Mouse (Mus musculus) cerebellum, adult 9-10 months (tissue): Measurements from ENCODE around the gene 4930550C14Rik.

ENCODE experiments used
- DNase-seq: peaks from one replicate; pipeline ENCODE4 v3.0.0; 2022

4930550C14Rik gene

GRCm38 (mm10) chr9:53402291-53402711, at the start of gene 4930550C14Rik:
Gene 4930550C14Rik, plus strand, starts transcription at chr9:53402325.
- DNase-seq: no peak

GRCm38 (mm10) chr9:53353161-53353560, 49.0 kb upstream of the 4930550C14Rik start:
- DNase-seq: peak; percentile 71

GRCm38 (mm10) chr9:53356219-53357155, 45.6 kb upstream of the 4930550C14Rik start:
- no peak for DNase-seq

- no peak for DNase-seq
These were observed 30.8 kb upstream of the 4930550C14Rik start for GRCm38 (mm10) chr9:53371339-53371738.

GRCm38 (mm10) chr9:53375907-53376306, 26.2 kb upstream of the 4930550C14Rik start:
- no peak for DNase-seq

GRCm38 (mm10) chr9:53376820-53377219, 25.3 kb upstream of the 4930550C14Rik start:
- DNase-seq: no peak

- DNase-seq: no peak
These were observed 24.5 kb upstream of the 4930550C14Rik start for GRCm38 (mm10) chr9:53377597-53377996.

- no peak for DNase-seq
These were observed 24.0 kb upstream of the 4930550C14Rik start for GRCm38 (mm10) chr9:53378171-53378570.

- no peak for DNase-seq
These were observed 21.5 kb upstream of the 4930550C14Rik start for GRCm38 (mm10) chr9:53380595-53380994.

GRCm38 (mm10) chr9:53381113-53381615, 21.0 kb upstream of the 4930550C14Rik start:
- DNase-seq: peak; percentile 70

- peak; percentile 79 for DNase-seq
These were observed 17.9 kb upstream of the 4930550C14Rik start, which contains the start of gene Kdelc2 for GRCm38 (mm10) chr9:53383951-53384866. Gene Kdelc2, plus strand, starts transcription at chr9:53384025.

GRCm38 (mm10) chr9:53384873-53385272, 17.3 kb upstream of the 4930550C14Rik start:
- no peak for DNase-seq

GRCm38 (mm10) chr9:53387431-53387830, 14.7 kb upstream of the 4930550C14Rik start:
- no peak for DNase-seq

- DNase-seq: no peak
These were observed 13.0 kb upstream of the 4930550C14Rik start for GRCm38 (mm10) chr9:53389109-53389508.

- no peak for DNase-seq
These were observed 12.0 kb upstream of the 4930550C14Rik start for GRCm38 (mm10) chr9:53390136-53390535.

- no peak for DNase-seq
These were observed 4.3 kb upstream of the 4930550C14Rik start for GRCm38 (mm10) chr9:53397685-53398387.

- peak; percentile 78 for DNase-seq
These were observed 3.8 kb upstream of the 4930550C14Rik start for GRCm38 (mm10) chr9:53398388-53398700.

- no peak for DNase-seq
These were observed 2.6 kb upstream of the 4930550C14Rik start for GRCm38 (mm10) chr9:53399537-53399936.

- no peak for DNase-seq
These were observed 1.4 kb upstream of the 4930550C14Rik start for GRCm38 (mm10) chr9:53400696-53401095.

- DNase-seq: no peak
These were observed 979 bp upstream of the 4930550C14Rik start for GRCm38 (mm10) chr9:53401146-53401545.

- no peak for DNase-seq
These were observed 866 bp downstream of the 4930550C14Rik start for GRCm38 (mm10) chr9:53402991-53403390.

- no peak for DNase-seq
These were observed 2.1 kb downstream of the 4930550C14Rik start for GRCm38 (mm10) chr9:53404050-53404752.
